Mouse (Mus musculus): ENCODE data around the gene Tmem230.
"Not testable (repeated sequence)": the region's sequence is repeated elsewhere in the genome, so short reads cannot be mapped to it uniquely, and the experiment has no call there.

The Tmem230 gene

DNA sequence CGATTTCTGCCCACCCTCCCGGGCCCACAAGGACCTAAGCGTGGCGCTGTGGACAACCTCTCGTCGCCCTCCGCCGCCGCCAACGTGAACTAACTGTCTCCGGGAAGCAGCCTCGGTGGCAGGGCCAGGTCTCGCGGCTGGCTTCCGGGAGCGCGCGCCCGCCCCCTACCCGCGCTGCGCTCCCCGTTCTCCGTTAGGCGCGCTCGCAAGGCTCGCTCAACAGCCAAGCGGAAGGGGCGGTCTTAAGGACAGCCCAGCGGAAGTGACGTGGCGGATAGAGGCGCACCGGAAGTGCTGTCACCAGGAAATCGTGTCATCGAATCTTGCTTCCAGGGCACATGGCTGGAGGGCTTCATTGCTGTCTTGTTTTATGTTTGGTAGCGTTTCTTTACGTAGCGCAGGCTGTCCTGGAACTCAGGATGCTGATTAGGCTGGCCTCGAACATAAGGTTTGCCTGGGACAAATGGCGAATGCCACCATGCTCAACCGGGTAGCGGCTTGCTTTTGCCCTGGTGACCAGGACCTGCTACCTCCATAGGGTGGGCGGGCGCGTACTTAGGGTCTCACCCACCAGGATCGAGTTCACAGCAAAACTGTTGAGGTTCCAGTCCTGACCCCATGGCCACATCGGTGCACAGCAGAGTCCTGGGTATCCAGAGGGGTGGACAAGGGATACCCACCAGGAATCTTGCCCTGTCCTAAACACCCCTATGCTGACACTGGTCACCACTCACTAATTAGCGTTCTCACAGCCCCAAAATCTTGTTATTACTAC, at the start of gene Tmem230:
TSS of gene Tmem230 (minus strand) at position 269 of the 775 bp plus-strand sequence.
- peak; percentile 92 for DNase-seq (ENCODE audit: low spot score)

DNA sequence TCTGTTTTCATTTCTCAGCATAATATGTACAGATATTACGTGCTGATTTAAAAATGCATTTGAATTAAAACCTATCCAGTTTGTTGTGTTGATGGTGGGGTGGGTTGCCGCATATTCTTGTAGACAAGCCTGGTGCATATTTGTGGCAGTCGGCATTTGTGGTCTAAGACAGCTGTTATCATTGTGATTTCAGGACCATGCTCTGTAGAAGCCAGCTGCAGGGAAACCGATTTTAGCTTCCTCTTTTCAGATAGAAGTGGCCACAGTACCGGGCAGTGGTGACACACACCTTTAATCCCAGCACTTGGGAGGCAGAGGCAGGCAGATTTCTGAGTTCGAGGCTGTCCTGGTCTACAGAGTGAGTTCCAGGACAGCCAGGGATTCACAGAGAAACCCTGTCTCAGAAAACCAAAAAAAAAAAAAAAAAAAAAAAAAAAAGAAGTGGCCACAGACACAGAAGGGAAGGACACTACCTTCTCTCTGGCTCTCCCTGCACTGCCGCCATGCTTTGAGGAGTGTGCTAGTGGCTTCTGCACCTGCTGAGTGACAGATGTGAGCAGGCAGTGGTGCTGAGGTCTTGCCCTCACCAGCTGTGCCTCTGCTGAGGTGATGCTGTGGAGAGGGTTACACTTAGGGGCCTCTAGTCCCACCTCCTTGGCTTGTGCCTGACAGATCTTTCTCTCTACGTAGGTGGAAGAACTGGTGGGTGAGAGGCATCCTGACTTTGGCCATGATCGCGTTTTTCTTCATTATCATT, 46.3 kb upstream of the Tmem230 start:
- DNase-seq (ENCODE audit: low spot score): no peak

DNA sequence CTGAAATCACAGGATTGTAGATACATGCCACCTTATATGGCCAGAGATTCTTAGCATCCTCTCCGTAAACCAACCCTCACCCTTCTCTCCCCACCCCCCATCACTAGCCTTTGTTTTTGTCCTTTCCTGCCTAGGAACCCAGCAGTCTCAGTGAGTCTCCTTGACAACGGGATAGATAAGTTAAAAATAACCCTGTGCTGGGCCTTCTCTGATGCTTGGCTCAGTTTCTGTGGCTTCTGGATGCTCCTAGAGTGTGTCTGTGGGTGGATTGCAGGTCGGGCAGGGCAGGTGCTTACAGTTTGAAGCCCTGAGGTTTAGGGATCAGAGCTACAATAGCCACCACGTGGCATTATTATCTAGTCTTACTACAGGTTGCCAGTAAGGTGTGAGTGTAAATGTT, 44.5 kb upstream of the Tmem230 start:
- no peak for DNase-seq (ENCODE audit: low spot score)

DNA sequence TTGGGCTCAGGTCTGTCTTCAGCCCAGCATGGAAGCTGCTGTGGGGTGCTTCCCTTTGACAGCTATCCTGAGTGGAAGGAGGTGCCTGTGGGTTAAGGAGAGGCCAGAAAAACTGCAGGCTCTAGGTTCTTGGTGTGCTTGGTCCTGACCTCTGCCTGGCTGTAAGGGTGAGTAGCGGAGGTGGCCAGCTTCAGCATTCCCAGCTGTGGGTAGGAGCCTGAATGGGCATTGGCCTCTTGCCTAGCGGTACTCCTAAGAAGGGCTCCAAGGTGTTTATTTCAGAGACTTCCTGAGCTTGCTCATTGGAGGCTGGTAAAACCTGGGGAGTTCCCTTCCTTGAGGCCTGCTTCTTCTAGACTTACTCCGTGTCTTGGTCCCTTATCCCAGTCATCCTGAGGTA, 43.7 kb upstream of the Tmem230 start:
- DNase-seq (ENCODE audit: low spot score): no peak

DNA sequence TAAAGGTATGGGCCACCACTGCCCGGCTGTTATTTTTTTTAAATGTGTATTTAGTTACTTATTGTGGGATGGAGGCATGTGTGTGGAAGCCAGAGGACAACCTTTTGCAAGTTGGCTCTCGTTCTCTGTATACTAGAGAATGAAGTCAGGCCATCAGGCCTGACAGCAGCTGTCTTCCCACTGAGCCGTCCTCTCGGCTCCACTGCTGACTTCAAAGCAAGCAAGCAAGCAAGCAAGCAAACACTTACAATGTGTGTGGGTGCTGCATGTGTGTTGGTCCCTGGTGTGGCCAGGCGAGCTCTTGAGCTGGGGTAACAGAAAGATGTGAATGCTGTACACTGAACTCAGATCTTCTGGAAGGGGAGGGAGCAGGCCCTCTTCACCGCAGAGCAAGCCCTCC, 43.2 kb upstream of the Tmem230 start:
- DNase-seq (ENCODE audit: low spot score): no peak

DNA sequence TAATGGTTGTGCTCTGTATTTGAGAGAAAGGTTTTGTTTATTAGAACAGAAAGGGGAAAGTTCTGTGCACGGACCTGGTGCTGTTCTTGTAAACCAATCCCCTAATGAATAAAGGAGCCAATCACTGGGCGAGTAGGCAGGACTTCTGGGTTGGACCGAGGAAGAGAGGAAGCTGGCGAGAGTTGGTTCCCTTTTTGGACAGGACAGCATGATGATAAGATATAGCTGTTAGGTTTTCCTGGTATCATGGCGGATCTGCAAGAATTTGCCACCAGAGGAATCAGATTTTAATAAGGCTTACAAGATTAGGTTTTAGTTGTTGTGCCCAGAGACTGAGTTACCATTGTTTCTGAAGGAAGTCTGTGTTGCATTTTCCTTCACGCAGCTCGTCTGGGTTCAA, 41.6 kb upstream of the Tmem230 start:
- DNase-seq (ENCODE audit: low spot score): not testable (repeated sequence)

DNA sequence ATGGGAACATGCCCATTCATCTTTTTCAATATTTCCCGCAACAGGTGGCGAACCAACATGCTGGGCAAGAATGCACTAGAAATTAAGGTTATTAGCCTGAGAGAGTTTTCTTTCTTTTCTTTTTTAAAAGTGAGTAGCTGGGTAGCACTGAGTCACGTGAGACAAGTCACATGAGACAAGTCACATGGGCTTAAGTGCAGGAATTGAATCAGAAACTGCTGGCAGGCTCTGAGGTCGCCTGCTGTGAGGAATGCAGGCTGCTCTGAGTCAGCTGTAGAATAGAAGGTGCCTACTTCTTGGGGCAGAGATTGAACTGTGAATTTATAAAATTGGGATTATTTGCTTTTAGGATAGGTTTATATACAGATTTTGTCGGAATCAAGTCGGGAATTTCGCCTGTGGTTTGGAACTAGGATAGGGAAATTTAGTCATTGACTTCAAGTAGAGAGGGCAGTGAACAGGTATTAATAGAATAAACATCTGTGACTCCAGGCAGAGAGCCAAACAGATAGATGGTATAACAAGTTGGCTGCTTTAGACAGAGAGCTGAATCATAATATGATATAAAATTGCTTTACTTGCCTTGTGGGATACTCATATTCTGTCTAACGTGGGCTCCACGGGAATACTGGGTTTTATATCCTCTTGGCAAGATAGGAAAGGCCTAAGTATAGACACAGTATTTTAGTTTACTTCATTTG, 38.9 kb upstream of the Tmem230 start:
- DNase-seq (ENCODE audit: low spot score): no peak

DNA sequence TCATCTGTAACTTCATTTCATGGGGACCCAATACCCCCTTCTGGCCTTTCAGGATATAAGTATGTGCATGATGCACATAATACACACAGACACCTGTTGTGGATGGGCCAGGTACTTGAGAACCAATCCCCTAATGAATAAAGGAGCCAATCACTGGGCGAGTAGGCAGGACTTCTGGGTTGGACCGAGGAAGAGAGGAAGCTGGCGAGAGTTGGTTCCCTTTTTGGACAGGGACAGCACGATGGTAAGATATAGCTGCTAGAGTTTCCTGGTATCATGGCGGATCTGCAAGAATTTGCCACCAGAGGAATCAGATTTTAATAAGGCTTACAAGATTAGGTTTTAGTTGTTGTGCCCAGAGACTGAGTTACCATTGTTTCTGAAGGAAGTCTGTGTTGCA, 38.1 kb upstream of the Tmem230 start:
- not testable (repeated sequence) for DNase-seq (ENCODE audit: low spot score)

DNA sequence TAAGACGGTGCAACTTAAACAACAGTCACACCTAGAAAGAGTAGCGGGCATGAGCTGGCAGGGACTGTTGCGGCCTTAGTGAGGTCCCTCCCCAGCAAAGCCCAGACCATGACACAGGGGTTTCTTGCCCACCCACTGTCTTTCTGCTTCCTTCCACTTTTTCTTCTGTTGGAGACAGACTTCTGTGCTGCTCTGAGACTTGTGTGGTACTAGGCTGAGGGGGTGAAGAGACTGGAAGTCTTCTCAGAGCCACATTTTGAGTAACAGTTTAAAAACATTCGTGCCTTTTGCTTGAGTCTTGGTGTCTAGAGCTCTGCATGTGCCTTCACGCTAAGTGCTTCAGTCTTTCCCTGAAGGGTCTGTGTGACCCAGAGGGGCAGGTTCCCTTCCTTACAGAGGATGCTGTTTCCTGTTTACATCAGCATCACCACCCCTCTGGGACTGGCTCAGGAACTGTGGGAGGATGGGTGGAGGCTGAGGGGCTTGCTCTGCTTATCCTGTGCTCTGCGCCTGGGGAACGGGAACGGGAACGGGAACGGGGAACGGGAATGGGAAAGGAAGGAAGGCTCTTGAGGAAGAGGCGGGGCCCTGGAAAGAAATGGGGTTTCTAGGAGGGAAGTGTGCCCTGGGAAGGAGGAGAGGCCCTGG, 37.0 kb upstream of the Tmem230 start:
- DNase-seq (ENCODE audit: low spot score): no peak

DNA sequence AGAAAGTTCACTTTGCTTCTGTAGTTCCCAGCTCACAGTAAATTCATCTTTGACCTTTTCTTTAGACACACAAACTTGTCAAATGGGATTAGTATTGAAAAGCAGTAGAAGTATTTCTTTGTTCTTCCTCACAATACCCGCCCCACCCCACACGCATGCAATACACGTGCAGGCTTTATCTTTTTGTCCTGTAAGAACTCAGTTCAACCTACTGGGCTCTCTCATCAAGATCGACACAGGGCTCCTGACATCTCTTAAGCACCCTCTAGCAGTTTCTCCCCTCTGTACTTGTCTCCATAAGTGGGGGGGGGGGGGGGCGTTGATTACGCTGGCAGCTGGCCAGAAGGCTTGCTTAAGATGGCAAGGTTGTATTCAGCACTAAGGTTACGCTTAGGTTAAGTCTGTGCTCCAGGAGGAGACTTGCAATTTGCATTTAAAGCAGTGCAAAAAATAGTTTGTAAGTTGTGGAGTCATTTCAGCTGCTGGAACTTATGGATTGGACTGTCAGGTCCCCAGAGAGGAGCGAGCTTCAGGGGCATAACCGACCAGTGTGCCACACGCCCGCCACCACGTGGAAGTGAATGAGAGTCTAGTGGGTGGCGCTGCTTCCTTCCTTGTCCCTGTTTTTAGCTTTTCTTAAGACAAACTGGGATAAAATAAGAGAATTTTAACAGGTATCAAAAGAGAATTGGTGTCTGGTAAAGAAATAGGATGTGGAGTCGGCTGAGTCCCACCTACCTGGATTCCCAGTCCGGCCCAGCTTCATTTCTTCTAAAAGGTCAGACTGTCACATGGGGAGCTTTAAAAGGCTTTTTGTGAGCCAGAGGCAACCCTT, 35.8 kb upstream of the Tmem230 start:
- no peak for DNase-seq (ENCODE audit: low spot score)

DNA sequence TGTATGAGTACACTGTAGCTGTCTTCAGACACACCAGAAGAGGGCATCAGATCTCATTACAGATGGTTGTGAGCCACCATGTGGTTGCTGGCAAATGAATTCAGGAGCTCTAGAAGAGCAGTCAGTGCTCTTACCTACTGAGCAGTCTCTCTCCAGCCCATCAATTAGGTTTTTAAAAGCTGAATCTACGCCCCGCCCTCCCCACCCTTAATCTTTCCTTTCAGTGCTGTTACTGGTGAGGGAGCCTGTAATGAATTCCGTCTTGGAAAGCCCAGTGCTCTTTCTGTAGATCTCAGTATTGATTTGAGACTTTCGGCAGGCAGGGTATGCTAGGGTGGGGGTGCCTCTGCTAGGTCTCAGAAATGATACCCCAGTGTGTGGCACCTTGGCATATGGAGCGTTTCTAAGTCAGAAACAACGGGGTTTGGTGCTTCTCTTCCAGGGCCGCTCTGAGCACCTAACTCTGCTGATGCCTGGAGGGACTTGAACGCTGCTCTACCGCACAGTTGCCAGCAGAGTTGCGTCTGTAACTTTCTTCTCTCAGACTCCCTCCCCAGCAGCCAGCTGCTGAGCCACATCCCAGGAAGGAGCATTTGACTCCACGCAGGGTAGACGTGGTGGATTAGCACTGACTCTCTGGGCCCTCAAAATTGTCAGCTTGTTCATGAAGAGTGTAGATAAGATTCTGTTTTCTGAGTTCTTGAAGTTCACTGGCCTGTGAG, 35.0 kb upstream of the Tmem230 start:
- DNase-seq (ENCODE audit: low spot score): no peak

DNA sequence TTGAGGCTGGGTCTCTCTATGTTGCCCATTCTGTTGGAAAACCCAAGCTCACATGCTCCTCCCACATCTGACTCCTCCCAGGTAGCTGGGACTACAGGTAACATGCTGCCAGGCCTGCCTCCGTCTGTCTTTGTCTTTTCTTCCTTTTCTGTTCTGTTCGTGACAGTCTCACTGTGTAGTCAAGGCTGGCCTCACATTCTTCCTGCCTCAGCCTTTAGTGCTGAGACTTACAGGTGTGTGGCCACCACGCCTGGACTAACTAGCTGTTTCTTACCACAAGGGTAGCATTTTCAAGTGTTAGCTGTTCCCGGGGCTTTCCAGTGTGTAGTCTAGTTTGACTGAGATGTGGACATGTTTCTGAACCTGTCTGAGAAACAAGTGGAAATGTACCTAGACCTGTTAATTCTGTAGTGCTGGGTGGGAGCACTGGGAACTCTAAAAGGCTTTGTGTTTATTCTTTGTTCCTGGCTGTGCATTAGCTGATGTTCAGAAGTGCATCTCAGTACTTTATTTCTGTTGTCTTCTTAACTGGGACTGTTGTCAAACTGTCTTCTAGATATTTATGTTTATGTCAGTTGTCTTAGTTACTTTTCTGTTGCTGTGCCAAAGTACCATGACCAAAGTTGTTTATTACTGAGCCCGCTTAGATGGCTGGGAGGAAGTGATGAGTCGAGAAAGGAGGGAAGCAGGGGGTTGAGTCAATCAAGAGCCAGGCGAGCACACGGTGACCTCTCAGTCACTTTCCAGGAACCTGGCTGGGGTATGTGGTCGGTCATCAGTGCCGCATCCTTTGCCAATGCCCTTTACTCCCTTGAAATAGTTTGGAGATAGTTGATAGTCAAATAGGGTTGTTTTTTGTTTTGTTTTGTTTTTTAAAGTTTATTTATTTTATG, 34.2 kb upstream of the Tmem230 start:
- DNase-seq (ENCODE audit: low spot score): no peak

DNA sequence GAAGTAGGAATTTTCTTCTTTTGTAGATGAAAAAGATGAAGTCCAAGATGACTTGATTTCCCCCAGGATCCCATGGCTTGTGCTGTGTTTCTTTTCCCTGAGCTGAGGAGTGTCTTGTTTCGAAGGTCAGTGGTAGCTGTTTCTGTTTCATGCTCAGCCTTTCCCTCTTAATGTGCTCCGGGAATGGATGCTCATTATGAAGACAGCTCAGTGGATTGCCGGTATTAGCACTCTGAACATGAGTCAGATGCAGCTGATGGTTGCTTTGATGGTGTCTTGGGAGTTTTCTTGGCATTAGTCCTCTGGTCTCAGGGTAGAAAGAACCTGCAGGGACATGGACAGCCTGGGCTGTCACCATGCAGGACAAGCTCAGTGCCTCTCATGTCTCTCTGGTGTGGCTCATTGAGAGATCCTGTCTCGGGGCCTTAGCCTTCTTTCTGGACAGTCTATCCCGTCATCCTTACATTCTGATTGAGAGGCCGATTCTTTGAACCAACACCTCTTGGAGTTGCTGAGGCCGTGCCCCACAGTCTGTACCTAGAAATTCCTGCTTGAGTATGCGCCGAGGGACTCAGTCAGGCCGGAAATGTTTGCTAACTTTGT, 33.0 kb upstream of the Tmem230 start:
- no peak for DNase-seq (ENCODE audit: low spot score)

DNA sequence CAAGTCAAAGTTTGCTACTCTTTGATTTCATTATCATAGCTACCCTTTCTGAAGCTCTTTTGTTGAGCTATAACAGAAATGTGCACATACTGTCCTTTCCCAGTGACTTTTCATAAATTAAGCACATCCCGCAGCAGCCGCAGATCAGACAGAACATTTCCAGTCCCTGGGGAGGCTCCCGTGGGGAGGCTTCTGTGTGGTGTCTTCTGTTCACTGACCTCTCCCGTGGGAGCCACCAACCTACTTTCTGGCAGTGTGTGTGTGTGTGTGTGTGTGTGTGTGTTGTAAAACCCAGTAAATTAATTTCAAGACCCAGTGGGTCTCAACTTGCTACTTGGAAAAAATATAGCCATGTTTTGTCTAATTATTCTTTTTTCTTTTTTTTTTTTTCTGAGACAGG, 32.4 kb upstream of the Tmem230 start:
- no peak for DNase-seq (ENCODE audit: low spot score)

DNA sequence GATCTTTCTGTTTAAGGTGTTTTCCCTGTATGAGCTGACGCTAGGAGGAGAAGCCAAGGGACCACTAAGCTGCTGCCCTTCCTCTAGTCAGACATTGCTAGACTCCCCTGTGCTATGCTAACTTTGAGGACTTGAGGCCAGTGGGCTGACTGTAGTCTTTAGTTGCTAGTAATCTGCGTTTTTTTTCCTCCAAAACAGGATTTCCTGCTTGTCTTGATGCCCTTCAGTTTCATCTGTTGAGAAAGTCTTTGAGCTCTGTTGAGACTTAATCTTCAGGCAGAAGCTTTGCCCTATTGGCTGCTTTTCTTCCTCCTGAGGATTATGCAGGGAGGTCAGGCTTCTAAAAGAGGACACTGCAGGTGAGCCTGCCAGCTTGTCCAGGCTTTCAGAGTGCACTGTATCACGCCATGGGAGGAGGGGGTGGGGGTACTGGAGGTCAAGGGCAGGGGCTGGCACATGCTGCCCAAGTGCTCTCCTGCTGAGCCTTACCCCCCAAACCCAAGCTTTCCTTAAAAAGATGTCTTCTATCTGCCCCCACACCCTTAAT, 31.8 kb upstream of the Tmem230 start:
- no peak for DNase-seq (ENCODE audit: low spot score)

DNA sequence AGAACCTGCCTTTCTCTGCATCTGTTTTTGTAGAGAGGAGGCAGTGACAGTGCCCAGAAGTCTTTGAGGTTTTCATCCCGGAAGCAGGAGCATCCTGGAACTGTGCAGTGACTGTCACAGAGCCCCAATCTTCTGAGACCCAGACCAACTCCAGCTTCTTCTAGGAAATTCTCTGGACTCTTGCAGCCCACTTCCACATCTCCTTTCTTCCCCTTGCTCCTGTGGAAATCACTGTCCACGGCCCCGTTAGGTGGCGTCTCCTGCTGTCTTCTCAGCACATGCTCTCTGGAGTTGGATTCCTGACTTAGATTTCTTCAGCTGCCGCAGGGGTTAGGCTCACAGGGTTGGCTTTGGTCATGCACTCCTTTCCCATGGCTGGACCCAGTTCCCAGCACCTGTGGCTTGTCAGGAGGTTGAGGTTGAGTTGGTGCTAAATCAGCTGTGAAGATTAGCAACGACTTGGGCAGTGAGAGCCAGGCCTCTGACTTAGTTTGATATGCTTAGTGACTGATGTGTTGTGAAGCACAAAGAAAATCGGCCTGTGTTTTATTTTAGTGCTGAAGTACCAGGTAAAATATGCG, 30.8 kb upstream of the Tmem230 start:
- DNase-seq (ENCODE audit: low spot score): no peak

DNA sequence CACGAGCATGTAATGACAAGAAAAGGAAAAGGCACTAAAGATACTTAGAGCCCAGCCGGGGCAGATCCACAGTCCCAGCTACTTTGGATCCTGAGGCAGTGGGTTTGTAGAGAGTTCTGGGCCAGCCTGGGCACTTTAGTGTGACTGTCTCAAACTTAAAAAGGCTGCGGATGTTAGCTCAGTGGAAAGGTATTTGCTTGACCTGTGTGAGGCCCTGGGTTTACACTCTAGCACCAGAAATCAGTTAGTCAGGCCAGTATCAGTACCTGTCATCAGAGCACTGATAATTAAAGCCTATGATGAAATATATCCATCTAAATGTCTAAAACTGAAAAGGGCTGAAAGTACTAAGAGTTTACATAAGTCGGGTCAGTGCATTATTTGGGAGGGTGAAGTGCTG, 28.6 kb upstream of the Tmem230 start:
- DNase-seq (ENCODE audit: low spot score): no peak

DNA sequence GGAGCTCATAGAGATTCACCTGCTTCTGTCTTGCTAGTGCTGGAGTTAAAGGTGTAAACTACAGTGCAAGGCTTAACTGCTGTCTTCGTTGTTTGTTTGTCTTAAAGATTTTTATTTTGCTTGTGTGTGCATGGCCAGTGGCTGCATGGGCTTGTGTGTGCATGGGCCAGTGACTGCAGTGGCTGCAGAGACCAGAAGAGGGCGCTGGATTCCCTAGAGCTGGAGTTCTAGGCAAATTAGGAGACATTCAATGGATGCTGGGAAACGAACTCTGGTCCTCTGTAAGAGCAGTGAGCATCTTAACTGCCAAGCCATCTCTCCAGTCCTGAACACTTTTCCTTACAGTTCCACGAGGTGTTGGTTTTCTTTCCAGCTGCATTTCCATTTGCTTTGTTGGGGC, 27.9 kb upstream of the Tmem230 start:
- no peak for DNase-seq (ENCODE audit: low spot score)

Measured in ovary, postnatal 14 days (tissue).